Mouse (Mus musculus) retina, adult 2 months (tissue): ENCODE data around the gene Rhox4e.
"Not testable (repeated sequence)": the region's sequence is repeated elsewhere in the genome, so short reads cannot be mapped to it uniquely, and the experiment has no call there.

ENCODE experiments used
- DNase-seq: peaks from one replicate; pipeline ENCODE4 v3.0.0-alpha.2; 2012; ENCODE audit warnings: low read depth, low spot score

Rhox4e gene

DNA sequence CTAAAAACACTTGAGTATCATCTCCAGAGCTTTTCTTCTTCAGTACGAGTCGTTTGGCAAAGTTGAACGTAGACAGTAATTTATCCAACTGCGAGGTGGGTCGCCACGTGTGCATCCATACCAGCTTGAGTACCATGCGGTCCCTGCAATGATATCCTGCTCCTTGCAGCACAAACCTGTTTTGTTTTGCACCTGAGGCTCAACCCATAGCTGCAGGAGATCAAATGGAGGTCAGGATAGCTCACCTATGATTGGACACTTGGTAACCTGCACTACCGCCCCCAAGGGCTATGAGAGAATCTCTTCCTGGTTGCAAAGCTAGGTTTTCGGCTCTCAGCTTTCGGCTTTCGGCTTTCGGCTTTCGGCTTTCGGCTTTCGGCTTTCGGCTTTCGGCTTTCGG lies at the start of gene Rhox4e:
TSS of gene Rhox4e (plus strand) at position 301 of the 400 bp plus-strand sequence.
- not testable (repeated sequence) for DNase-seq

DNA sequence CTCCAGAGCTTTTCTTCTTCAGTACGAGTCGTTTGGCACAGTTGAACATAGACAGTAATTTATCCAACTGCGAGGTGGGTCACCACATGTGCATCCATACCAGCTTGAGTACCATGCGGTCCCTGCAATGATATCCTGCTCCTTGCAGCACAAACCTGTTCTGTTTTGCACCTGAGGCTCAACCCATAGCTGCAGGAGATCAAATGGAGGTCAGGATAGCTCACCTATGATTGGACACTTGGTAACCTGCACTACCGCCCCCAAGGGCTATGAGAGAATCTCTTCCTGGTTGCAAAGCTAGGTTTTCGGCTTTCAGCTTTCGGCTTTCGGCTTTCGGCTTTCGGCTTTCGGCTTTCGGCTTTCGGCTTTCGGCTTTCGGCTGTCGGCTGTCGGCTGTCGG lies 43.2 kb upstream of the Rhox4e start, which contains the start of gene Rhox4d:
TSS of gene Rhox4d (plus strand) at position 301 of the 400 bp plus-strand sequence.
- not testable (repeated sequence) for DNase-seq

DNA sequence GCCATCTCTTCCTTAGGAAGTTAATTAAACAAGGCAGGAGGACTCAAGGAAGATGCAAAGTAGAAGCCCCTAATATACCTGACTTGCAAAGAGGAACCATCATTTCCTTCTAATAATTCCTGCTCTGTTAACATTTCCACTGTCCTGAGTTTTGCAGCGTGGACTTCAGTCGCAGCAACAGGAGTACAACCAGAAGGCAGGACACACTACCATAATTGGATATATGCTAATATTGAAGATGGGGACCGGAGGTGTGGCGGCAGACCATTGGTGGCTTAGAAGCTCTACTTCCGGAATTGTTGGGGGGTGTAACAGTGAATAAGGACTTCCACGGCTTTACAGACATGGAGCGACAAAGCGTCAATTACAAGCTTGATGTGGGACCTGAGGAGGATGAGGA lies 27.1 kb upstream of the Rhox4e start, which contains the start of gene Rhox2e:
TSS of gene Rhox2e (plus strand) at position 301 of the 400 bp plus-strand sequence.
- not testable (repeated sequence) for DNase-seq

DNA sequence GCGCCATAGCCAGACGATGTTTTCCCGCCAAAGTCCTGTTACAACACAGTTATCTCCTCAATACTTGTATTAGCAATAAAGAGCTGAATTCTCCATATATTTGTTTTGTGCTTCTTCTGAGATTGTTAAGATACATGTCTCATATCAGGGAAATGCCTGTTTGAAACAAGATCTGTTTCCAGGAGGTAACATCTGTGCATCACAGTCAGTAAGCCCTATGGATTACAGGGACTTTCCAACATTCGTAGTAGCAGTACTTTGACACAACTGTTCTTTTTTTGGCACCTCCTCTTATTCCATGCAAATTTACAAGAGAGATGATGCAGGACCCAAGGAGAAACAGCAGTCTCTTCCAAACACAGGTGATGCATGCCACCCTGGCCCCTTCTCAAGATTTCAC lies 15.5 kb upstream of the Rhox4e start, which contains the start of gene Rhox3e:
TSS of gene Rhox3e (plus strand) at position 301 of the 400 bp plus-strand sequence.
- not testable (repeated sequence) for DNase-seq

DNA sequence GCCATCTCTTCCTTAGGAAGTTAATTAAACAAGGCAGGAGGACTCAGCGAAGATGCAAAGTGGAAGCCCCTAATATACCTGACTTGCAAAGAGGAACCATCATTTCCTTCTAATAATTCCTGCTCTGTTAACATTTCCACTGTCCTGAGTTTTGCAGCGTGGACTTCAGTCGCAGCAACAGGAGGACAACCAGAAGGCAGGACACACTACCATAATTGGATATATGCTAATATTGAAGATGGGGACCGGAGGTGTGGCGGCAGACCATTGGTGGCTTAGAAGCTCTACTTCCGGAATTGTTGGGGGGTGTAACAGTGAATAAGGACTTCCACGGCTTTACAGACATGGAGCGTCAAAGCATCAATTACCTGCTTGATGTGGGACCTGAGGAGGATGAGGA lies 13.9 kb downstream of the Rhox4e start, which contains the start of gene Rhox2f:
TSS of gene Rhox2f (plus strand) at position 301 of the 400 bp plus-strand sequence.
- not testable (repeated sequence) for DNase-seq

DNA sequence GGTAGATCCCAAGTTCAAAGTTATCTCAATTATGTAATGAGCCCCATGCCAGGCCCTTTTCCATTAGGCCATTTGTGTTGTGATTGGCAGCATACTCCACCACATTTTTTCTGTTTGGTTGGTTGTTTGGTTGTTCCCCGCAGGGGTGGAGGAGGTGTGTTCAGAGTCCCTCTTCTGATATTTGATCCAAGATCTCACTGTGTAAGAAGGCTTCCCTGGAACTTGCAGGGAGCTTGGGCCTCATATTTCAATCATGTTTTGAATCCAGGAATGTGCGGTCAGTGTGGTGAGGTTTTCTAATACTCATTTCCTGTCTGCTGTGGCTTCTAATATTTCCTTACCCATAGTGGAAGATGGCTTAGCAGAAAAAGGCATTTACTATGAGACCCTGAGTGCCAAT lies 15.4 kb downstream of the Rhox4e start:
- not testable (repeated sequence) for DNase-seq

DNA sequence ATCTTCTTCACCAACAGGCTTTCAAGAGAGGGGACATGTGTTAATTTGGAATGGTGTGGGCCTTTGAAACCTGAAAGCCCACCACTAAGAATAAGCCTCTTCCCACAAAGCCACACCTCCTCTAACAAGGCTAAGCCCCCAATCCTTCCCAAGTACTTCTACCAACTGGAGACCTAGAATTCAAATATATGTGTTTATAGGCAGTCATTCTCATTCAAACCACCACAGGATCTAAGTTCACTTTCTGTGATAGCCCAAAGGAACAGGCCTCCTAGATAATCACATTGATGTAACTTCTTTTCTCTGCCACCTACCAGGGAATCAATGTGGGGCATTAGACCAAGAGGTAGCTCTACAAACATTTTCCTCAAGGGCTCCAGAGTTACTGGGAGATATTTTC lies 23.5 kb downstream of the Rhox4e start, which contains the start of gene Rhox3f:
TSS of gene Rhox3f (plus strand) at position 301 of the 400 bp plus-strand sequence.
- DNase-seq, result not testable (repeated sequence)

DNA sequence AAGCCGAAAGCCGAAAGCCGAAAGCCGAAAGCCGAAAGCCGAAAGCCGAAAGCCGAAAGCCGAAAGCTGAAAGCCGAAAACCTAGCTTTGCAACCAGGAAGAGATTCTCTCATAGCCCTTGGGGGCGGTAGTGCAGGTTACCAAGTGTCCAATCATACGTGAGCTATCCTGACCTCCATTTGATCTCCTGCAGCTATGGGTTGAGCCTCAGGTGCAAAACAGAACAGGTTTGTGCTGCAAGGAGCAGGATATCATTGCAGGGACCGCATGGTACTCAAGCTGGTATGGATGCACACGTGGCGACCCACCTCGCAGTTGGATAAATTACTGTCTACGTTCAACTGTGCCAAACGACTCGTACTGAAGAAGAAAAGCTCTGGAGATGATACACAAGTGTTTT lies 50.4 kb downstream of the Rhox4e start, which contains the start of gene Rhox4f:
TSS of gene Rhox4f (minus strand) at position 101 of the 400 bp plus-strand sequence.
- not testable (repeated sequence) for DNase-seq
